Mouse (Mus musculus): ENCODE data around the gene Prss54. TPM values are rescaled to one million over a fixed set of nuclear protein-coding genes. Genes with fewer than 3 reads are reported as not detected.

The Prss54 gene
- total RNA-seq, 4 experiments from 2014 or later = not detected

DNA sequence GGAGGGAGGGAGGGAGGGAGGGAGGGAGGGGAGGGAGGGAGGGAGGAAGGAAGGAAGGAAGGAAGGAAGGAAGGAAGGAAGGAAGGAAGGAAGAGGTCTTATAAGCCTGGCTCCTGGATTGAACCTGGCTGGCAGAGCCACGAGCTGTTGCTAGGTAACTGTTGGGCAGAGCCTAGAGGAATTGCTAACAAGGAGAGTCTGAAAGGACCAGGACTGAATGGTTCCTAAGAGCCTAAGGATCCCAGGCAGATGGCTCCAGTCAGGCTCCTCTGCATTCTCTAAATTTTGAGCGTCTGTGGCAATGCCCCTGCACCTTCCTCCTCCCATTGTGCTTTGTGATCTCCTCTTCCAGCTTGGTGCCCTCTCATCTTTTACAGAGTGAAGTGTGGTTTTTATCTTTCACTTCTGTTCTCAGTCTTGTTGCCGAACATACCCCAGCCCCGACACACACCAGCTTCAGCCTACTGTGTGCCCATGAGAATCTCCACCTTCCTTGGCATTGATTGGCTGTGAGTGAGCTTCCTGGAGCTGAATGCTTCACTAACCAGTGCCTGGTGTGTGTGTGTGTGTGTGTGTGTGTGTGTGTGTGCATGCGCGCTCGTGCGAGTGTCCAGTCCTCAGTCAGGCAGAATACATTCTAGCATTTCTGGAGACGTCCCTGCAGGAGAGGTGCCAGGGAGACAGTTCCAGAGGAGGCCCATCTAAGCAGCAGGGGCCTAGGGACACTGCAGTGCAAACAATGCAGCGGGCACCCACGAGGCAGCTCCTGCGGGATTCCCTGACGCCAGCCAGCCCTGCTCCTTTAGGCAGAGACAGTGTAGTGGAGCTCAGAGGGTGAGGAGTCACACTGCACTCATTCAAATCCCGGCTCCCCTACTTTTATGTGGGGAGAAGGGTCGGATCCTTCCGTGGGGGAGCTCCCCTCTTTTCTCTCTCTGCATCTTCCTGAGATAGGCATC lies 26.0 kb downstream of the Prss54 start:
- DNase-seq = no peak

DNA sequence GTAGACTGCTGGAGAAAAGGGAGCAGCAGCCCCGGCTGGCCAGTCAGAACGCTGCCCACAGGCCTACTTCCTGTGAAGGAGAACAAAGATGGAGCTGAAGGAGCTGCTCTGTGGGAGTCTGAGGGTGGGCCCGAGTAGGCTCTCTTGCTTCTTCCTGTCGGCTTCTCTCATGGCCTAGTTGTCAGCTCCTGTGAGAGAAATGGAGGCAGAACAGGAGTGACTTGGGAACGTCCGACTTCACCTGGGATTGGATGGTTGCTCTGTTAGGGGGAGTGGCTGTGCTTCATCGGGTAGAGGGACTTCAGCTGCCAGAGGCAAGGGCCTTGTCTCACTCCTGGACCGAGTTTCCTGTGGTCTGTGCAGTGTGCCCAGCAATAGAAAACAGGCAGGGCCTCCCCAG lies 28.2 kb downstream of the Prss54 start:
- DNase-seq = no peak

DNA sequence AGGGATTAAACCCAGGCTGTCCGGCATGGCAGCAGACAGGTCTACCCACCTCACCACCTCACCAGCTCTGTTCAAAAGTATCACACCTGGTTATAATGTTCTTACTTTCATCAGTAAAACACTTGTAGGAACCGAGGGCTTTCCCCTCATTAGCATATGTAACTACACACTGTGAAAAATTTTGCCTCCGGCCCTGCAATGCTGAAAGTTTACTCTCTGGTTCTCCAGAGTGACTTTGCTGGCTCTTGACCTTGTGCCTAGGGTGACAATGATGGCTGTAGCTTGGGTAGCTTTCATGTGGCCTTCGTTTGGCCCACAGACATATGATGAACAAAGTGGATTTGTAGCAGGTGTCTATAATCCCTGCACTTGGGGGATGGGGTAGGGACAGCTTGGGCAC lies 29.2 kb downstream of the Prss54 start:
- no peak for DNase-seq

DNA sequence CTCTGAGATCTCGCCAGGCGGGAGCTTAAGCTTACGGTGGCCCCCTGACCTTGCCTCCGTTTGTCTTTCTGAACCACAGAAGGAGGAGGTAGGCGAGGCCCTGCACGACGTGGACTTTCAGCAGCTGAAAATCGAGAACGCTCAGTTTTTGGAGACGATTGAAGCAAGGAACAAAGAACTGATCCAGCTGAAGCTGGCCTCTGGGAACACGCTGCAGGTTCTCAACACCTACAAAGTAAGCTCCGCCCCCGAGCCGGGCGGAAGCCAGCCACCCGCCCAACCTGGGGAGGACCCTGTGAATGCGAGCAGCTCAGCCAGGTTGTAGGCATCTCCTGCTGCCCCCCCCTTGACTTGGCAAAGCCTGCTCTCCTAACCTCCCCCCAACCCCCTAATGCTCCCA lies 30.3 kb downstream of the Prss54 start:
- DNase-seq = no peak

DNA sequence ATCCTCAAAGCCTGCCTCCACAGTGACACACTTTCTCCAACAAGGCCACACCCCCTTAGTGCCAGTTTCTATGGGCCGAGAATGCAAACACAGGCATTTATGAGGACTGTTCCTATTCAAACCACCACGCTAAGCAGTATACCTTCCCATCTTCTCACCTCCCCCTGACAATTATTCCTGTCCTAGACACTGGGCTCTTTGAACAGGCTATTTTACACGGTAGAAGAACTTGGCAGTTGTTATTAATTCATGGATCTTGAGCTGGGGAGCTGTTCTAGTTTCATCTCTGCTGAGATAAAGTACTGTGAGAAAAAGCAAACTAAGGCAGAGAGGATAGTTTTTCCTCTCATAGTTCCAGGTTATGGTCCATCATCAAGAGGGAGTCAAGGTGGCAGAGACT lies 33.1 kb downstream of the Prss54 start:
- DNase-seq = no peak

DNA sequence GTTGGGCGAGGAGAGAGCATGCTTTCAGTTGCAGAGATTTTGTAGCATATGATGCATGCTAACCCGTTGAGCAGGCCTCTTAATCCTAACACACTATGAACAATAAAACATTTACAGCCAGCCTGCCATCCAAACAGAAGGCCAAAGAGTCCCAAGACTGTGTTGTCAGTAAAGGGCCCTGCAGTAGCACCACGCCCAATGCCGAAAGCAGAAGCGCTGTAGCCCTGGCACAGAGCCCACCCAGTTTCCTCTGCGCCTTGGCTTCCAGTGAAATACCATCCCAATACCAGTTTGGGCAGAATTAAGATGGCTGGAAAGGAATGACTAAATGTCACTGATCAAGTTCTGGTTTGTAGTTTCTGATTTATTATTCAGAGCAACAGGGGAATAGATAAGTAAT lies 33.9 kb downstream of the Prss54 start:
- no peak for DNase-seq

DNA sequence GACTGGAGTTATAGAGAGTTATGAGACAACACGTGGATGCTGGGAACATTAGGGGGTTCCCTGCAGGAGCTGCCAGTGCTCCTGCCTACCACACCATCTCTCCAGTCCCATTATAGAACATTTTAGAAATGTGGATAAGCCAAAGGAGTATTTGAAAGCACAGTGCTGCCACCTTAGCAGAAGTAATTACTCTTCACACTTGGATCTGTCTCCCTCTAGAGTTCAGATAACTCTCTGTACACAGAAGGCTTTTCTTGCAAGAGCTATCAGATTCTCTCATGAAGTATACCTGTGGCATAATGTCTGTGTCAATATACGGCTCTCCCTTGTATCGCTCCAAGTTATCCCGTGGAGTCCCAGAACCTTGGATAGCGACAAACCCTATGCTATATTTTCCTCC lies 36.7 kb downstream of the Prss54 start:
- no peak for DNase-seq

DNA sequence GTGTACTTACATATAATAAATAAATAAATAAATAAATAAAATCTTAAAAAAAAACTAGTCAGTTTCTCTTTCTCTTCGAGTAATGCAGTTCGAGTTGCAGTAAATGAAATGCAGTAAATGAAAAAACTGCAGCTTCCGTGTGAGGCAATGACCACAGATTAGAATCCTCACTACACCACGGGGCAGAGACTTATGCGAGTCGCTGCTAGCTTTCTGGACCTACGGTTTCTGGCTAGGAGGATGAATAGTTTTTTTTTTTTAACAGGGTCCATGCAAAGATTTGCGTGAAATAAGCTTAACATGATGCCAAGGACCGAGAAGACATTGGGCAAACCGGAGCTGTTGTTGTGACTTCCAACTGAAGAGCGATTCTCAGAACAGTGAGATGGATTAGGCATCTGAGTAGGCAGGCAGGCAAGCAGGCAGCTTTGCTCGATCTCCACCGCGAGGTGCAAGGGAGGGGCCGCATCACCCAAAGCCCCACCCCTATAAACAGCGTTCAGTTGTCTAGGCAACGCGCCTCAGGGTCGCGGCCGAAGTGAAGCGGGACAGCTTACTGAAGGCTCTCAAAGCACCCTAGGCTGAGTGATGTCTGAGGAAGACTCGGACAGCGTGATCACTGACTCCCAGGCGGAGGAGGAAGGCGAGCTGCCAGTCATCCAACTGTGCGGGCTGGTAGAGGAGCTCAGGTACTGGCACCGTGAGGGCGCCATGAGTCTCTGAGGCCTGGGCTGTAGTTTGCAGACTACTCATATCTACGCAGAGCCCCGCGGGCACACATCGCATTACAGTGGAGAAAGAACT lies 42.4 kb downstream of the Prss54 start, which contains the start of gene Ccdc113:
Gene Ccdc113 (plus strand): TSS at position 502 of the 804 bp plus-strand sequence.
- peak; percentile 74 for DNase-seq

DNA sequence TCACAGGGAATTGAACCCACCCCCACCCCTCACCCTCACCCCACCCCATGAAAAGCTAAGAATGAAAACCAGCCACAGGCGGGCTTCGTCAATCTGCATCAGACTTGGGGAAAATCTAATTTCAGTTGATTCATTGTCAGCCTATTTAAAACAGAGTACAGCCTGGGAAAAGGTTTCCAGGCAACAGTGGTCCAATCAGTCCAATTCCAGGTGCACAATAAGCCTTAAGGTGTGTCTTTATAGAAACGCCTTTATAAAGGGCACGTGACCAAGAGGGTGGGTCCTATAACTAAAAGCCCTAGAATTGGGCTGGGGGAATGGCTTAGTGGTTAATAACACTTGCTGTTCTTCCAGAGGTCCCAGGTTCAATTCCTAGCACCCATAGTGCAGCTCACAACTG lies 43.9 kb downstream of the Prss54 start:
- DNase-seq = no peak

DNA sequence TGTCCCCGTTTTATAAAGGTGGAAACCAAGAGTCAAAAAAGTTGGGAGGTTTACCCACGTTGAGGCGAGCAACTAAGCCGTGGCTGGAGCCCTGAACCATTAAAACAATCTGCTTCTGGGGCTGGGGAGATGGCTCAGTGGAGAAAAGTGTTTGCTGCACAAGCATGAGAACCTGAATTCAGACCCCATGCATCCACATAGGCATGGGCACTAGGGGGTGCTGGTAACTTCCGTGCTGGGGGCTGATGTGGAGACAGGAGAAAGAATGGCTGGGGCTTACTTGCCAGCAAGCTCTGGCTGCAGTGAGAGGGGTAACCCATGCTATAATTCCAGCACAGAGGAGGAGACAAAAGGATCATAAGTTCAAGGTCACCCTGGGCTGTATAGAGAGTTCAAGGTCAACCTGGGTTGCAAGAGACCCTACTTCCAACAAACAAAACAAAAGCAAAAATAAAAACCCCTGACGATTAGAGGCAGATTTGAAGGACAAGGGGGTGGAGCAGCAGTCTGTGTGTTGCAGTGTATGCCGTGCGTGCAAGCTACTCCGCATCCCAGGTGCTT lies 47.3 kb downstream of the Prss54 start:
- DNase-seq = no peak

DNA sequence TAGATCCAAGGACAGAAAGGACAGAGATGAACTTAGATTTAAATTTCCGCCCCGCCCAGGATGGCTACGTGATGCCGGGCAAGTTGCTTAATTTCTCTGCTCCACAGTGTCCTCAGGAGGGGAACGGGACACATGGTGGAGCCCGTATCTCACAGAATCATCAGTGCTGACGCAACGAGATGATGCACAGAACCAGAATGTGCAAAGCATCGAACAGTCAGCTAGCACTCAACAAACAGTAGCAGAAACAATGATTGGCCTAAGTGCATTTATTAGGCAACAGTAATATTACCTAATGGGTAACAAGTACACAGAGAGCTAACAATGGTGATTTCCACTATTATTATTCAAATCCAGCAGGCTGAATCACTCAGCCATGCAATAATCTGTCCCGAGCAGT lies 47.9 kb downstream of the Prss54 start:
- DNase-seq = no peak

DNA sequence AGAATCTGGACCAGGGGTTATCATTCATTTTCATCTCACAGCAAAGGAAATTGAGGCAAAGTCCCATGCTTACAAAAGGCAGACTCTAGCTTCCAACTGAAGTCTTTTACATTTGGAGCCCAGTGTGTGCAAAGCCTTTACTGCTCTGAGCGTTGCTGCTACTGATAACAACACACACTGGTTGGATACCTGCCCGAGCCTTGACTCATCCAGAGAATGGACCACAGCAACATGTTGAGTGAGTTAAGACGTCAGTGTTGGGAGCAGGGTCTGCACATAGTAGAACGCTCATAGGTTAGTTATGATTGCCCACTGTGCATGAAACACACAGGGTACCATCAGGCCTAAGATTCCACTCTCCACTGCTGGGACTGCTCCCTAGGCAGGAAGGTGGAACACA lies 52.1 kb downstream of the Prss54 start:
- DNase-seq = no peak

DNA sequence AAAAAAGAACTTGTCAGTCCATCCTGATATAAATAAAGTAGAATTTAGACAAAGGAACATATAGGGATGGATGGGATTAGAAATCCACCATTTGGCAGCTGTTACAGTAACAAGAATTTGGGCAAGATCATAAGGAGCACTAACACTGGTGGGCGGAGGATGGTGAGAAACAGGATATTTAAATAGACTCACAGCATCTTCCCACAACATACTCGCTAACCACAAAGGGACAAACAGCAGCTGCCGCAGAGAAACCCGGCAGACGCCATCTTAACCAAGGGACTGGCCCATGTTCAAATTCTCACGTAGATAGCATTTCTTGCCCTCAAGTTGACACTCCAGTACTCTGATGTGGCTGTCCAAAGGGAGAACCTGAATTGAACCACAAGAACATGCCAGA lies 59.2 kb downstream of the Prss54 start:
- DNase-seq = no peak

DNA sequence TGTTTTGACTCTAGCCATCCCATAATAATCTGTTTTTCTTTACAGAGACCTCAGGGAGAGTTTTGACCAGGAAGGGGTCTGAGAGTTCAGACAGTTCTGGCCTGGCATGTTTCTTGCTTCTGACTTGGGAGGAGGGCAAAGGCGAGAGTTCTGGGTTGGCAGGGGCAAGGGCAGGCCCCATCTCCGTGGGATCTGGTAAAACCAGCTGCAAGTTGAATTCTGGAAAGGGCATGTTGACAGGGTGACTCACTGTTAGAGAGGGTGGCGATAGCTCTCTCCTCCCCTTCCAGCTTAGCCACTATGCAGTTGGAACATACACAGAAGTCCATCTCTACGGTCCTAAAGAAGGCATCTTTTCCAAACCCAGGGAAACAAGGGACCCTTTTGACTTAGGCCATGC lies 62.9 kb downstream of the Prss54 start:
- no peak for DNase-seq

DNA sequence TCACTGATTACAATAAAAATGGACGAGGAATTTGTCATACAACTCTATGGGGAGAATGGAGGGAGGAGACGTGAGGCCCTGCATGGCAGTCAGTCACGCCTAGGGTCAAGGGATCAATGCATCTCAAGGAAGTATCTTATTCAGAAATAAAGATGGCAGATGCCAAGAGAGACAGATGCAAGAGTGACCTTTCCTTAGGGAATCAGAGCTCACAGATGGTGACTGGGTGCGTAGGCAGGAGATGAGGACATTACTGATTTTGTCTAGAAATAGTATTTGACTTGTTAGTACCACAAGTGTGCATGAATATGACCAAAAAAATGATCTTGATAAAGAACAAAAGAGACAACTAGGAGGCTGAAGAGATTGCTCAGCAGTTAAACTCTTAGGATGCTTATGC lies 63.9 kb downstream of the Prss54 start:
- DNase-seq = no peak

Other genes with a start within 250 kb of the Prss54 start
- gene Zfp319, start 244.4 kb downstream of the Prss54 start, total RNA-seq (2022) = 10 to 100 TPM; 10.6 to 15.1 (median 12.7) TPM
- gene Usb1, start 244.1 kb downstream of the Prss54 start, total RNA-seq (2022) = 10 to 100 TPM; 16.7 to 24.1 (median 20.2) TPM
- gene Mmp15, start 224.1 kb downstream of the Prss54 start, total RNA-seq (2022) = 1 to 10 TPM; 3.8 to 7.0 (median 4.5) TPM
- gene Cfap20, start 141.5 kb downstream of the Prss54 start, total RNA-seq (2022) = 10 to 100 TPM; 43.2 to 55.3 (median 49.1) TPM
- gene Csnk2a2, start 86.3 kb downstream of the Prss54 start, total RNA-seq (2022) = 10 to 100 TPM; 55.1 to 93.1 (median 78.1) TPM
- 1 to 10 TPM in 3 of 4 experiments, under 1 TPM in 1; 0.81 to 2.0 (median 1.7) TPM for gene Ccdc113, start 42.3 kb downstream of the Prss54 start, total RNA-seq (2022)
- gene Gins3, start 57.1 kb upstream of the Prss54 start, total RNA-seq (2022) = 1 to 10 TPM; 2.8 to 5.0 (median 3.2) TPM
- gene Ndrg4, start 100.6 kb upstream of the Prss54 start, total RNA-seq (2022) = 10 to 100 TPM; 28.1 to 50.5 (median 39.7) TPM
- 10 to 100 TPM; 27.1 to 44.1 (median 39.6) TPM for gene Setd6, start 139.5 kb upstream of the Prss54 start, total RNA-seq (2022)
- 100 to 1,000 TPM; 150 to 189 (median 178) TPM for gene Cnot1, start 231.1 kb upstream of the Prss54 start, total RNA-seq (2022)
- gene Sap18b, start 249.0 kb upstream of the Prss54 start, total RNA-seq (2022) = 100 to 1,000 TPM in 2 of 4 experiments, 10 to 100 TPM in 2; 70.8 to 216 (median 120) TPM

All from adrenal gland, adult 8-10 months (tissue).